Mouse (Mus musculus) limb, embryonic 10.5 days (tissue): ENCODE measurements around the gene Rftn1. TPM values are rescaled to one million over a fixed set of nuclear protein-coding genes. Genes with fewer than 3 reads are reported as not detected.
"Not testable (repeated sequence)": the region's sequence is repeated elsewhere in the genome, so short reads cannot be mapped to it uniquely, and the experiment has no call there.

Experiments used
- DNase-seq: peaks from one replicate; pipeline ENCODE4 v3.0.0-alpha.2; 2017; ENCODE audit warnings: low spot score
- H3K27ac ChIP-seq: fragments of 300-500 bp; sonication (generic); 2 replicates; pipeline ENCODE4 v1.5.1; 2016; ENCODE audit warnings: mild to moderate bottlenecking
- H3K27me3 ChIP-seq: fragments of 300-500 bp; sonication (generic); 2 replicates; pipeline ENCODE4 v1.6.1; 2016; ENCODE audit warnings: low read depth, mild to moderate bottlenecking; ENCODE audit not compliant: poor library complexity, severe bottlenecking
- H3K36me3 ChIP-seq: fragments of 300-500 bp; sonication (generic); 2 replicates; pipeline ENCODE4 v1.6.1; 2016; ENCODE audit warnings: mild to moderate bottlenecking, moderate library complexity
- H3K4me1 ChIP-seq: fragments of 300-500 bp; sonication (generic); 2 replicates; pipeline ENCODE4 v1.6.1; 2016
- H3K4me3 ChIP-seq: fragments of 300-500 bp; sonication (generic); 2 replicates; pipeline ENCODE4 v1.5.1; 2016; ENCODE audit warnings: mild to moderate bottlenecking, moderate library complexity
- H3K9me3 ChIP-seq: fragments of 300-500 bp; sonication (generic); replicated peaks from 2 replicates; pipeline ENCODE4 v1.6.1; 2016; ENCODE audit warnings: mild to moderate bottlenecking
- WGBS: fragments of 180-500 bp; shearing (Covaris S2); methylation state at CpG from one replicate; pipeline ENCODE4 v1.1.7; 2016; 5-methylcytosine and 5-hydroxymethylcytosine counted together
- polyA plus RNA-seq: library from polyadenylated mRNA; unstranded; fragments of >200 nt; fragmentation: Nextera tagmentation; extraction: Ambion mirVana; gene quantifications from 2 replicates; pipeline ENCODE4 v1.2.1, GENCODE M21; 2016

Rftn1 gene
- polyA plus RNA-seq, 1 experiment from 2014 or later: 7.2 TPM

GRCm38 (mm10) chr17:50215104-50215503, 24.6 kb upstream of the Rftn1 start:
- Histone ChIP-seq H3K4me3 (no peak overlapping the region), H3K9me3 (no peaks in the 10 kb centered on the region), H3K27me3 (no peaks in the 10 kb centered on the region), H3K27ac (no peak overlapping the region), H3K36me3 (no peaks in the 10 kb centered on the region), H3K4me1 (no peaks in the 10 kb centered on the region)
- WGBS: 90% methylated on average over 6 of the region's 6 CpGs
- no peak for DNase-seq

- no peaks in the 10 kb centered on the region for H3K27me3 ChIP-seq
- WGBS: 90% methylated on average over 4 of the region's 4 CpGs
- H3K9me3 ChIP-seq: no peaks in the 10 kb centered on the region
- no peak overlapping the region for H3K27ac ChIP-seq
- H3K4me3 ChIP-seq: no peak overlapping the region
- H3K36me3 ChIP-seq: no peaks in the 10 kb centered on the region
- no peak for DNase-seq
- no peaks in the 10 kb centered on the region for H3K4me1 ChIP-seq
Observed at GRCm38 (mm10) chr17:50213117-50213516, 22.6 kb upstream of the Rftn1 start.

- no peaks in the 10 kb centered on the region for H3K9me3 ChIP-seq
- no peaks in the 10 kb centered on the region for H3K4me1 ChIP-seq
- 95% methylated on average over 7 of the region's 7 CpGs for WGBS
- no peaks in the 10 kb centered on the region for H3K27me3 ChIP-seq
- no peak overlapping the region for H3K4me3 ChIP-seq
- no peak for DNase-seq
- H3K27ac ChIP-seq: no peak overlapping the region
- no peaks in the 10 kb centered on the region for H3K36me3 ChIP-seq
Observed at GRCm38 (mm10) chr17:50211816-50212215, 21.3 kb upstream of the Rftn1 start.

- H3K36me3 ChIP-seq: no peaks in the 10 kb centered on the region
- H3K4me1 ChIP-seq: 0 out of 2 replicates have a peak, but pooled peaks cover 3% of the 10 kb centered on the region
- no peak for DNase-seq
- no peaks in the 10 kb centered on the region for H3K27me3 ChIP-seq
- WGBS: 92% methylated on average over 6 of the region's 6 CpGs
- no peak overlapping the region for H3K4me3 ChIP-seq
- H3K9me3 ChIP-seq: no peaks in the 10 kb centered on the region
- no peak overlapping the region for H3K27ac ChIP-seq
Observed at GRCm38 (mm10) chr17:50209831-50210230, 19.4 kb upstream of the Rftn1 start.

- no peaks in the 10 kb centered on the region for H3K36me3 ChIP-seq
- H3K27ac ChIP-seq: no peak overlapping the region
- H3K4me3 ChIP-seq: no peak overlapping the region
- no peak for DNase-seq
- 85% methylated on average over 7 of the region's 7 CpGs for WGBS
- H3K9me3 ChIP-seq: no peaks in the 10 kb centered on the region
- no peaks in the 10 kb centered on the region for H3K27me3 ChIP-seq
- 0 out of 2 replicates have a peak, but pooled peaks cover 3% of the 10 kb centered on the region for H3K4me1 ChIP-seq
Observed at GRCm38 (mm10) chr17:50208137-50209045, 17.9 kb upstream of the Rftn1 start.

DNA sequence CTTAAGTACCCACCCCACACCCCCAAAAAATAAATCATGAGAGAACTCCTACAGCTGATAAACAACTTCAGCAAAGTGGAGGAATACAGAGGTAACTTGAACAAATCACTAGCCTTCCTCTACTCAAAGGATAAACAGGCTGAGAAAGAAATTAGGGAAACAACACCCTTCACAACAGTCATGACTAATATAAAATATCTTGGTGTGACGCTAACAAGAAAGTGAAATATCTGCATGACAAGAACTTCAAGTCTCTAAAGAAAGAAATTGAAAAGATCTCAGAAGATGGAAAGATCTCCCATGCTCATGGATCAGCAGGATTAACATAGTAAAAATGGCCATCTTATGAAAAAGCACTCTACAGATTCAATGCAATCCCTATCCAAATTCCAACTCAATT, 15.8 kb upstream of the Rftn1 start:
- H3K27me3 ChIP-seq, DNase-seq, H3K27ac ChIP-seq, H3K9me3 ChIP-seq, H3K4me3 ChIP-seq, H3K36me3 ChIP-seq: not testable (repeated sequence)
- WGBS: 93% methylated on average over 1 of the region's 1 CpGs
- H3K4me1 ChIP-seq: peaks cover 13% of the 10 kb centered on the region; the same call in 1 of the 2 replicates

DNA sequence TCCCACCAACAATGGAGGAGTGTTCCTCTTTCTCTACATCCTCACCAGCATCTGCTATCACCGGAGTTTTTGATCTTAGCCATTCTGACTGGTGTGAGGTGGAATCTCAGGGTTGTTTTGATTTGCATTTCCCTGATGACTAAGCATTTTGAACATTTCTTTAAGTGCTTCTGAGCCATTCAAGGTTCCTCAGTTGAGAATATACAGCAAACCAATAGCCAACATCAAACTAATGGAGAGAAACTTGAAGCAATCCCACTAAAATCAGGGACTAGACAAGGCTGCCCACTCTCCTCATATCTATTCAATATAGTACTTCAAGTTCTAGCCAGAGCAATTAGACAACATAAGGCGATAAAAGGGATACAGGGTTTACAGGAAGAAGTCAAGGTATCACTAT, 15.4 kb upstream of the Rftn1 start:
- not testable (repeated sequence) for DNase-seq
- 92% methylated on average over 2 of the region's 2 CpGs for WGBS

DNA sequence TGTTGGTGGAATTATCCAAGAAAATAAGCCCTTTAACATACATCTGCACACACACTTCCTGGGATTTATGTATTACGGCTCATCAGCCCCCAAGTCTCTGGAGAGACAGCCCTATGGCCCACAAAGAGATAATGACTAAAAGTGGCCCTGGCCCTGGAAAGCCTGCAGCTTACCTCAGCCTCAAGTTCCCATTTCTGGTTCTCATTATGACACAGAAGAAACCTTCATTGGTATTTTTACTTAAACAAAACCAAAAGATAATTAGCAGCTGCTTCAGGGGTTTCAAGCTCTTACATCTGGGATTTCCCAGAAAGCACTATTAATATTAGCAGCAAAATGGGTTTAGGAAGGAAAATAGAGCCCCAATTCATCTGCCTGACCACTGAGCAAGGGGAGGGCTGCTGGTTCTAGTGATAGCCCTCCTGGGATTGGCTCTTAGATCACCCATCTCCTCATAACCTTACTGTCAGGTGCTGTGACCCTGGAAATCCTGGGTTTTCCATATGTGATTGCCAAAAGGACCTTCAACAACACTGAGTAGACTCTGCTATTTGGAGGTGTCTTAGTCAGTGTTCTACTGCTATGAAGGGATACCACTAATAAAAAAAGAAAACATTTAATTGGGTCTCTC, 14.8 kb upstream of the Rftn1 start:
- H3K4me1 ChIP-seq: peaks cover 13% of the 10 kb centered on the region; the same call in 1 of the 2 replicates

More for the DNA sequence above, 15.4 kb upstream of the Rftn1 start:
- not testable (repeated sequence) for H3K27me3 ChIP-seq, H3K36me3 ChIP-seq, H3K27ac ChIP-seq, H3K4me3 ChIP-seq, H3K9me3 ChIP-seq
- peaks cover 13% of the 10 kb centered on the region; the same call in 1 of the 2 replicates for H3K4me1 ChIP-seq

DNA sequence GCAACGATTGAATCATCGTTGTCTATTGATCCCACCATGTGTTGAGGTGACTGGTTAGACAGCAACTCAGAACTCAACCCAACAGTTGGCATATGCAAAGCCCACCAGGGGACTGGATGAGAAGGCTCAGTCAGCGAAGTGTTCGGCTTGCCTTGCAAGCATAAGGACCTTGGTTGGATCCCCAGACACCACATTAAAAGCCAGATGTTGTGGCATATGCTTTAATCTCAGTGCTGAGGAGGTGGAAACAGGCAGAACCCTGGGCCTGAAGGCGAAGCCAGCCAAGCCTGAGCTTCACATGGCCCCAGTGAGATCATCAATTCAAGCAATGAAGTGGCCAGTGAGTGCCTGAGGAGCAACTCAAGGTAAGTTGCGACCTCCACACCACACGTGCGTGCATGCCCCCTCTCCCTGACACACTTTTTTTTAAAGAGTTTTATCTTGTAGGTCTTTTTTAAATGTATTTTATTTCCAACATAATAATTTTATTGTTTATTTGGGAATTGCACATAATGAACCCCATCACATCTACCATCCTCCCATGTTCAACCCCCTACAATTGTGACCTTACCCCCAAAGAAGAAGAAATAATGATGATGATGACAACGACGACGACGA, 11.5 kb upstream of the Rftn1 start:
- DNase-seq: no peak

More for the DNA sequence above, 14.8 kb upstream of the Rftn1 start:
- H3K27me3 ChIP-seq: no peaks in the 10 kb centered on the region
- no peaks in the 10 kb centered on the region for H3K36me3 ChIP-seq
- no peak for DNase-seq
- WGBS: 88% methylated on average over 1 of the region's 1 CpGs
- no peak overlapping the region for H3K27ac ChIP-seq
- no peaks in the 10 kb centered on the region for H3K9me3 ChIP-seq
- H3K4me3 ChIP-seq: no peak overlapping the region

GRCm38 (mm10) chr17:50199075-50199850, 8.8 kb upstream of the Rftn1 start:
- H3K9me3 ChIP-seq: no peaks in the 10 kb centered on the region
- no peaks in the 10 kb centered on the region for H3K36me3 ChIP-seq
- no peak overlapping the region for H3K4me3 ChIP-seq
- WGBS: 92% methylated on average over 8 of the region's 8 CpGs
- H3K4me1 ChIP-seq: peaks cover 13% of the 10 kb centered on the region
- no peak for DNase-seq
- no peak overlapping the region for H3K27ac ChIP-seq
- peaks cover 3% of the 10 kb centered on the region for H3K27me3 ChIP-seq

More for the DNA sequence above, 11.5 kb upstream of the Rftn1 start:
- H3K36me3 ChIP-seq: no peaks in the 10 kb centered on the region
- no peaks in the 10 kb centered on the region for H3K9me3 ChIP-seq
- H3K4me3 ChIP-seq: no peak overlapping the region
- peaks cover 13% of the 10 kb centered on the region; the same call in 1 of the 2 replicates for H3K4me1 ChIP-seq
- H3K27ac ChIP-seq: no peak overlapping the region
- peaks cover 3% of the 10 kb centered on the region; the same call in 1 of the 2 replicates for H3K27me3 ChIP-seq
- 92% methylated on average over 12 of the region's 12 CpGs for WGBS

GRCm38 (mm10) chr17:50197572-50197971, 7.1 kb upstream of the Rftn1 start:
- Histone ChIP-seq H3K36me3 (no peaks in the 10 kb centered on the region), H3K4me1 (peaks cover 11% of the 10 kb centered on the region), H3K27ac (no peak overlapping the region), H3K27me3 (peaks cover 12% of the 10 kb centered on the region), H3K9me3 (no peaks in the 10 kb centered on the region), H3K4me3 (no peak overlapping the region)
- WGBS: 90% methylated on average over 4 of the region's 4 CpGs
- DNase-seq: no peak

- H3K9me3 ChIP-seq: no peaks in the 10 kb centered on the region
- peaks cover 15% of the 10 kb centered on the region for H3K4me1 ChIP-seq
- peaks cover 23% of the 10 kb centered on the region for H3K27me3 ChIP-seq
- 27% methylated on average over 10 of the region's 10 CpGs for WGBS
- H3K4me3 ChIP-seq: no peak overlapping the region
- DNase-seq: no peak
- H3K27ac ChIP-seq: no peak overlapping the region
- H3K36me3 ChIP-seq: no peaks in the 10 kb centered on the region
Observed at GRCm38 (mm10) chr17:50196005-50196672, 5.7 kb upstream of the Rftn1 start.
